Mouse (Mus musculus) myocyte (in vitro differentiated cells): Measurements from ENCODE around the gene Slc2a9.

Source experiments
- E2F4 ChIP-seq: IDR thresholded peaks from one replicate; pipeline ENCODE4 v1.6.1; 2011; ENCODE audit warnings: mild to moderate bottlenecking, control low read depth, moderate library complexity; ENCODE audit not compliant: insufficient read depth
- MAX ChIP-seq: IDR thresholded peaks from one replicate; pipeline ENCODE4 v1.6.1; 2011; ENCODE audit warnings: low read depth, mild to moderate bottlenecking, control low read depth
- MYOD1 ChIP-seq, 3 experiments: IDR thresholded peaks; one replicate each; pipeline ENCODE4 v1.6.1; 2011; ENCODE audit warnings: control low read depth in 2 of 3, low read depth in 2 of 3, mild to moderate bottlenecking in 2 of 3, moderate library complexity in 1 of 3; ENCODE audit not compliant: insufficient read length in 2 of 3, control insufficient read depth in 1 of 3
- POLR2A ChIP-seq: IDR thresholded peaks from one replicate; pipeline ENCODE4 v1.6.1; 2011; ENCODE audit warnings: low read depth, mild to moderate bottlenecking, control low read depth, moderate library complexity; ENCODE audit not compliant: insufficient read length
- POLR2AphosphoS2 ChIP-seq: IDR thresholded peaks from one replicate; pipeline ENCODE4 v1.6.1; 2011; ENCODE audit warnings: low read depth, control low read depth; ENCODE audit not compliant: insufficient read length
- SRF ChIP-seq: IDR thresholded peaks from one replicate; pipeline ENCODE4 v1.6.1; 2011; ENCODE audit warnings: low read depth; ENCODE audit not compliant: control insufficient read depth, insufficient read length
- TCF12 ChIP-seq: IDR thresholded peaks from one replicate; pipeline ENCODE4 v1.6.1; 2011; ENCODE audit warnings: mild to moderate bottlenecking, control low read depth; ENCODE audit not compliant: poor library complexity, insufficient read depth, severe bottlenecking
- USF1 ChIP-seq: IDR thresholded peaks from one replicate; pipeline ENCODE4 v1.6.1; 2011; ENCODE audit warnings: low read depth, mild to moderate bottlenecking, control low read depth, moderate library complexity

GRCm38 (mm10) chr5:38466569-38467110 lies 36.3 kb downstream of the Slc2a9 start:
- TF ChIP-seq E2F4 (no peak), POLR2A (no peak), SRF (no peak), TCF12 (no peak), USF1 (no peak), POLR2AphosphoS2 (no peak), MAX (no peak), MYOD1 (IDR thresholded peaks at IDR 0.05; ENCODE audit: control insufficient read depth in 1 of 3, insufficient read length in 2 of 3, low read depth in 2 of 3) (no peak)
